Mouse (Mus musculus) liver, adult 2 months (tissue): ENCODE measurements around the gene Ice2. TPM values are rescaled to one million over a fixed set of nuclear protein-coding genes. Genes with fewer than 3 reads are reported as not detected.

Source experiments
- DNase-seq: peaks from one replicate; pipeline ENCODE4 v3.0.0-alpha.2; 2011; ENCODE audit warnings: low read depth, low spot score; ENCODE audit errors: extremely low read depth
- H3K27ac ChIP-seq: fragments of 200-500 bp; replicated peaks from 2 replicates; pipeline ENCODE4 v1.5.1; 2012; ENCODE audit warnings: low read depth, mild to moderate bottlenecking, control low read depth, inconsistent platforms, low read length; ENCODE audit not compliant: insufficient read depth
- H3K27me3 ChIP-seq: fragments of 200-500 bp; 2 replicates; pipeline ENCODE4 v1.6.1; 2012; ENCODE audit warnings: mild to moderate bottlenecking, moderate library complexity, low read length, inconsistent platforms; ENCODE audit not compliant: control insufficient read depth, insufficient read depth
- H3K36me3 ChIP-seq: fragments of 200-500 bp; 2 replicates; pipeline ENCODE4 v1.6.1; 2012; ENCODE audit warnings: low read length, inconsistent platforms; ENCODE audit not compliant: control insufficient read depth, insufficient read depth
- H3K4me1 ChIP-seq: fragments of 200-500 bp; 2 replicates; pipeline ENCODE4 v1.6.1; 2011; ENCODE audit warnings: low read length; ENCODE audit not compliant: control insufficient read depth, insufficient read depth
- H3K4me3 ChIP-seq: fragments of 200-500 bp; 2 replicates; pipeline ENCODE4 v1.5.1; 2011; ENCODE audit warnings: low read depth, mild to moderate bottlenecking, control low read depth, low read length, moderate library complexity; ENCODE audit not compliant: insufficient read depth
- H3K79me2 ChIP-seq: fragments of 200-500 bp; 2 replicates; pipeline ENCODE4 v1.6.1; 2012; ENCODE audit warnings: inconsistent platforms, mild to moderate bottlenecking, low read length, moderate library complexity; ENCODE audit not compliant: control insufficient read depth, insufficient read depth
- H3K9ac ChIP-seq: fragments of 200-500 bp; 2 replicates; pipeline ENCODE4 v1.6.1; 2012; ENCODE audit warnings: low read depth, mild to moderate bottlenecking, control low read depth, inconsistent platforms, low read length
- CTCF ChIP-seq: fragments of 200-500 bp; IDR thresholded peaks from 2 replicates; pipeline ENCODE4 v1.5.1; 2011; ENCODE audit warnings: low read depth, low read length, control low read depth
- POLR2A ChIP-seq: fragments of 200-500 bp; IDR thresholded peaks from 2 replicates; pipeline ENCODE4 v1.6.1; 2011; ENCODE audit warnings: low read length, control low read depth; ENCODE audit not compliant: insufficient read depth; ENCODE audit errors: extremely low read depth
- WGBS: fragments of 180-500 bp; shearing (Covaris S2); methylation state at CpG from one replicate; pipeline ENCODE4 v1.1.7; 2018; 5-methylcytosine and 5-hydroxymethylcytosine counted together
- polyA plus RNA-seq: library from polyadenylated mRNA; depleted of rRNA; stranded (reverse); fragments of >200 nt; gene quantifications from 2 replicates; pipeline ENCODE4 v1.2.3, GENCODE M21; 2012
- total RNA-seq: library from RNA; depleted of rRNA; stranded (reverse); fragments of >200 nt; gene quantifications from 2 replicates; pipeline ENCODE4 v1.2.3, GENCODE M21; 2014

Gene Ice2
- total and polyA plus RNA-seq, 2 experiments = 2.0 to 12.3 TPM

DNA sequence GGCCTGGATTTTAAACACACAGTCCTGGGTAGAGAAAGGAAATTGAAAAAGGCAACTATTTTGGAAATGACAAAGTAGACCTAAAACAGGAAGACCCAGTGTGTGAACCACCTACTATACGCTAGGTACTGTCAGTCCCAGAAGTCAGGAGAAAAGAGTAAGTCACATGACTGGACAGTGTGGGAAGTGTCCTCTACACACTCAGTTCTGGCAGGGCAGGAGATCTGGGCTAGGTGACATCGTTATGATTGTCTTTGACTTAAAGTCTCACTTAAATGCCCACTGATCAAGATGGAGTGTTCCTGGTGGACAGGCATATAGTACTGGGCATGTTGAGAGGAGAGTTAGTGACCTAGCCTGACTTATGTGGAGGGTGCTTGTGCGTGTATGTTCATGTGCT is 59.4 kb downstream of the Ice2 start:
- WGBS = 85% methylated on average over 3 of the region's 3 CpGs
- no peak for DNase-seq
- Histone ChIP-seq H3K36me3 (no peaks in the 10 kb centered on the region), H3K9ac (no peak overlapping the region), H3K27ac (no peak overlapping the region), H3K4me1 (peaks cover 5% of the 10 kb centered on the region; the same call in 1 of the 2 replicates), H3K4me3 (no peak overlapping the region), H3K79me2 (no peaks in the 10 kb centered on the region; the same call in 1 of the 2 replicates), H3K27me3 (no peaks in the 10 kb centered on the region)
- TF ChIP-seq POLR2A = no peak

DNA sequence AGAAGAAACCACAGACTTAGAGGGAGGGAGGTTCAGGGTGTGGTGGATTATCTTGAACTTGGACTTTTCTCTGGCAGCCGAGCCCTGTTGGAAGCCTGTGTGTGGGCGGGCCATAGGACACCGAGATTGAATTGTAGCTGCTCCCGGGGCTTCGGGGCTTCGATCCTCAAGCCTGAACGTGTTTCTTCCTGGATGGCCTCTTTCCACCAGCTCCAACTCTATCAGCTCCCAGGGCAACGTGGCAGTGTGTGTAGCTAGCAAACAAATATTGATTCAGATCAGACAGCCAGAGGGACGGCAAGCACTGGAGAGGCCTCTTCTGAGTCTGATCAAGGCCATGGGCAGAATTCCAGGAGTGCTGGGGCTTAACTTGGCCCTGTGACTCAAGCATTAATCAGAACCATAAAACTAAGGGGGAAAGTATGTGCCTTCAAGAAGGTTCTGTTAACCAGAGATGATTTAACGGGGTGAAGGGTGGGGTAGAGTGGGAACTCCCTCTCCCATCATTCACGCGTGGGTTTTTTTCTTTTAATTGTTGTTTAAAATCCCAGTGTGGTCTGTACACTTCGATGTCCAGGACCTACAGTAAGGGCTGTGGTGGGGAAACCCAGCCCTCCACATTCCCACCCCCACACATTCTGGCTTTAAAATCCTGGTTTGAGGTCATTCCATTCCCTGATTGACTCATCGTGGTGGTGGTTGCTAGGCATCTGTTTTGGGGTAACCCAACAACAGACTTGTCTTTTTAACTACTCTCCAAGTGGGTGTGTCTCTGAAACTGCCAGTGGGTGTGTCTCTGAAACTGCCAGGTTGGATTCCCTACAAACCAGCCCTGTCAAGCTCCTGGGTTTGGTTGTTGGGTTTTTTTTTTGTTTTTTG is 60.3 kb downstream of the Ice2 start:
- peak; percentile 85 for DNase-seq
- Histone ChIP-seq H3K9ac (no peak overlapping the region), H3K36me3 (no peaks in the 10 kb centered on the region), H3K27ac (no peak overlapping the region; the same call in 1 of the 2 replicates), H3K4me3 (no peak overlapping the region), H3K4me1 (peaks cover 5% of the 10 kb centered on the region; the same call in 1 of the 2 replicates), H3K27me3 (no peaks in the 10 kb centered on the region), H3K79me2 (peaks cover 2% of the 10 kb centered on the region; the same call in 1 of the 2 replicates)
- WGBS = 13% methylated on average over 14 of the region's 14 CpGs
- TF ChIP-seq POLR2A (no peak), CTCF (no peak)

DNA sequence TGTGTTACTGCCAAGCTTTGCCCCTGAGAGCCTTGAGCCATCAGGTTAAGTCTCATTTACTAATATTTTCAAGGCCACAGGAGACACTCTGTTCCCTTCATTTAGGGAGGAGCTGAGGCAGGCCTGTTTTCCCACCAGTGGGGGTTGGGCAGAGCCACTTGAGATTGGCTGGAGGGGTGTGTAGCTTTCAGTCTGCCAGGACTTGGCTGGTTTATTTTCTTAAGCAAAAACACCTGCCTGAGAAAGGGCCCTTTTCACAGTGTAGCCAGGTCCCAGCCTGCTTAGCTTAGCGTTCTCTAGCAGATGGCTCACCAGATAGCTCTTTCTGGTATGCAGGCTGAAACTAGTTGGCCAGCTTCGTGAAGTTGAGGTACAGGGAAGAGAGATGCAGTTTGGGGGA is 61.3 kb downstream of the Ice2 start:
- Histone ChIP-seq H3K4me1 (peaks cover 5% of the 10 kb centered on the region; the same call in 1 of the 2 replicates), H3K27ac (no peak overlapping the region), H3K9ac (no peak overlapping the region), H3K79me2 (peaks cover 2% of the 10 kb centered on the region; the same call in 1 of the 2 replicates), H3K27me3 (no peaks in the 10 kb centered on the region), H3K4me3 (no peak overlapping the region), H3K36me3 (no peaks in the 10 kb centered on the region)
- TF ChIP-seq CTCF (no peak), POLR2A (no peak)
- 73% methylated on average over 2 of the region's 2 CpGs for WGBS
- DNase-seq = no peak

DNA sequence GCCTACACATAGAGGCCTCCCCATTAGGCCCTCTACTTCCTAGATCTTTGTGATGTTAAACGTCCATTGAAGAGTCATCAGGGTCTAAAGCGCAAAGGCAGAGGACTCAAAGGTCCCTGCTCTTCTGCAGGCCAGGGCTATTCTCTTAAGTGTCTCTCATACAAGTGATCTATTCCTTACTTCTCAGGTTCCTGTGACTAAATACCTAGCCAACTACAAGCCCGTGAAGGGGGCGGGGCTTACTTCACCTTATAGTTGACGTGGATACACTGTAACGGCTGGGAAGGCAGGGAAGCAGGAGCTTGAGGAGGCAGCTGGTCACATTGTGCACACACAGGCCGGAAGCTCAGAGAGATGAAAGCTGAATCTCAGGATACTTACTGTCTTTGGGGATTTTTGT is 62.2 kb downstream of the Ice2 start:
- H3K4me1 ChIP-seq = peaks cover 5% of the 10 kb centered on the region; the same call in 1 of the 2 replicates
- WGBS = 89% methylated on average over 7 of the region's 7 CpGs

DNA sequence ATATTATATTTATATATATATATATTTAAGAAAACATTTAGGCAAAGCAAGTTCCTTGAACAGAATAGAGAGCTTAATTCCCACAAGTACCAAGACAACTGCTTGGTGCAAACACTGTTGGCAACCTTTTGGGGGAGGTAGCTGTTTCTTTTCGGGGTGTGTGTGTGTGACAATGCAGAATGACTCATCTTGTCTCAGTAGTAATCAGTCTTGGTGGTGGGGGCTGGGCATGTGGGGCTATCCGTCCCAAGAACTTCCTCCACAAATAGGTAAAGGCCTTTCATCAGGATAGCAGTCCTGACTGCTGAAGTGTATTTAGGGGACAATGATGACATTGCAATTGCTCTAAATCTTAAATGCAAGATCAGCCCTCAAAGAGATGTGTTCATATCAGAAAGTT is 65.3 kb downstream of the Ice2 start:
- no peak overlapping the region for H3K27ac ChIP-seq
- no peaks in the 10 kb centered on the region for H3K27me3 ChIP-seq
- WGBS = 72% methylated on average over 2 of the region's 2 CpGs
- H3K9ac ChIP-seq = no peak overlapping the region
- TF ChIP-seq POLR2A = no peak
- TF ChIP-seq CTCF = no peak
- DNase-seq = no peak
- H3K4me1 ChIP-seq = peaks cover 5% of the 10 kb centered on the region; the same call in 1 of the 2 replicates
- no peak overlapping the region for H3K4me3 ChIP-seq
- H3K79me2 ChIP-seq = peaks cover 2% of the 10 kb centered on the region; the same call in 1 of the 2 replicates
- H3K36me3 ChIP-seq = no peaks in the 10 kb centered on the region

More for the DNA sequence above, 62.2 kb downstream of the Ice2 start:
- peaks cover 2% of the 10 kb centered on the region; the same call in 1 of the 2 replicates for H3K79me2 ChIP-seq
- no peak for DNase-seq
- H3K27ac ChIP-seq = no peak overlapping the region
- H3K9ac ChIP-seq = no peak overlapping the region
- H3K4me3 ChIP-seq = no peak overlapping the region
- no peaks in the 10 kb centered on the region for H3K36me3 ChIP-seq
- H3K27me3 ChIP-seq = no peaks in the 10 kb centered on the region
- TF ChIP-seq POLR2A (no peak), CTCF (no peak)
